Mouse (Mus musculus) embryonic facial prominence, embryonic 15.5 days (tissue): ENCODE measurements around the gene Frmpd2. TPM values are rescaled to one million over a fixed set of nuclear protein-coding genes. Genes with fewer than 3 reads are reported as not detected.

Experiments used
- ATAC-seq: fragments of 200-750 bp; cut with Nextera tagmentation; 2 replicates; pipeline ENCODE4 v1.8.0; 2017; ENCODE audit warnings: low read depth, moderate TSS enrichment; ENCODE audit not compliant: insufficient number of reproducible peaks, low FRiP score, low TSS enrichment
- H3K27ac ChIP-seq: fragments of 300-500 bp; sonication (generic); replicated peaks from 2 replicates; pipeline ENCODE4 v1.5.1; 2015; ENCODE audit warnings: mild to moderate bottlenecking, inconsistent platforms
- H3K27me3 ChIP-seq: fragments of 300-500 bp; sonication (generic); 2 replicates; pipeline ENCODE4 v1.6.1; 2015; ENCODE audit warnings: inconsistent platforms
- H3K36me3 ChIP-seq: fragments of 300-500 bp; sonication (generic); 2 replicates; pipeline ENCODE4 v1.6.1; 2015; ENCODE audit warnings: mild to moderate bottlenecking, inconsistent platforms
- H3K4me1 ChIP-seq: fragments of 300-500 bp; sonication (generic); 2 replicates; pipeline ENCODE4 v1.6.1; 2015; ENCODE audit warnings: inconsistent platforms
- H3K4me2 ChIP-seq: fragments of 300-500 bp; sonication (generic); replicated peaks from 2 replicates; pipeline ENCODE4 v1.6.1; 2015; ENCODE audit warnings: mild to moderate bottlenecking, inconsistent platforms
- H3K4me3 ChIP-seq: fragments of 300-500 bp; sonication (generic); replicated peaks from 2 replicates; pipeline ENCODE4 v1.5.1; 2015; ENCODE audit warnings: mild to moderate bottlenecking, inconsistent platforms
- H3K9ac ChIP-seq: fragments of 300-500 bp; sonication (generic); 2 replicates; pipeline ENCODE4 v1.6.1; 2015; ENCODE audit warnings: inconsistent platforms
- H3K9me3 ChIP-seq: fragments of 300-500 bp; sonication (generic); replicated peaks from 2 replicates; pipeline ENCODE4 v1.6.1; 2016; ENCODE audit warnings: inconsistent platforms
- WGBS: fragments of 180-500 bp; shearing (Covaris S2); methylation state at CpG from one replicate; pipeline ENCODE4 v1.1.7; 2015; 5-methylcytosine and 5-hydroxymethylcytosine counted together
- polyA plus RNA-seq: library from polyadenylated mRNA; unstranded; fragments of >200 nt; fragmentation: Nextera tagmentation; extraction: Ambion mirVana; gene quantifications from 2 replicates; pipeline ENCODE4 v1.2.1, GENCODE M21; 2015

Frmpd2 gene
- polyA plus RNA-seq, 1 experiment from 2014 or later, result 1.1 TPM

GRCm38 (mm10) chr14:33535317-33535716, 63.8 kb downstream of the Frmpd2 start:
- WGBS, result 74% methylated on average over 6 of the region's 6 CpGs
- no peak for ATAC-seq
- no peak overlapping the region for H3K4me3 ChIP-seq
- no peak overlapping the region for H3K4me2 ChIP-seq
- H3K36me3 ChIP-seq, result no peaks in the 10 kb centered on the region
- H3K4me1 ChIP-seq, result no peaks in the 10 kb centered on the region
- no peak overlapping the region for H3K9ac ChIP-seq
- H3K27me3 ChIP-seq, result no peaks in the 10 kb centered on the region
- H3K27ac ChIP-seq, result no peak overlapping the region
- H3K9me3 ChIP-seq, result no peaks in the 10 kb centered on the region

- WGBS, result 81% methylated on average over 7 of the region's 7 CpGs
- Histone ChIP-seq H3K36me3 (no peaks in the 10 kb centered on the region), H3K27ac (no peak overlapping the region), H3K9ac (no peak overlapping the region), H3K4me3 (no peak overlapping the region), H3K4me2 (no peak overlapping the region), H3K9me3 (no peaks in the 10 kb centered on the region), H3K27me3 (no peaks in the 10 kb centered on the region), H3K4me1 (no peaks in the 10 kb centered on the region)
- ATAC-seq, result no peak
These were observed 68.2 kb downstream of the Frmpd2 start for GRCm38 (mm10) chr14:33539559-33540167.

GRCm38 (mm10) chr14:33545565-33546143, 74.2 kb downstream of the Frmpd2 start:
- H3K27me3 ChIP-seq, result no peaks in the 10 kb centered on the region
- WGBS, result 55% methylated on average over 8 of the region's 8 CpGs
- no peak overlapping the region for H3K9ac ChIP-seq
- ATAC-seq, result no peak
- H3K4me1 ChIP-seq, result no peaks in the 10 kb centered on the region
- H3K4me2 ChIP-seq, result no peak overlapping the region
- H3K36me3 ChIP-seq, result no peaks in the 10 kb centered on the region
- no peak overlapping the region for H3K4me3 ChIP-seq
- no peaks in the 10 kb centered on the region for H3K9me3 ChIP-seq
- no peak overlapping the region for H3K27ac ChIP-seq

GRCm38 (mm10) chr14:33548650-33549049, 77.2 kb downstream of the Frmpd2 start:
- H3K4me3 ChIP-seq, result no peak overlapping the region
- no peaks in the 10 kb centered on the region for H3K36me3 ChIP-seq
- H3K27ac ChIP-seq, result no peak overlapping the region
- no peaks in the 10 kb centered on the region for H3K27me3 ChIP-seq
- no peak overlapping the region for H3K9ac ChIP-seq
- H3K4me1 ChIP-seq, result no peaks in the 10 kb centered on the region
- 54% methylated on average over 3 of the region's 3 CpGs for WGBS
- no peak for ATAC-seq
- H3K9me3 ChIP-seq, result no peaks in the 10 kb centered on the region
- H3K4me2 ChIP-seq, result no peak overlapping the region

GRCm38 (mm10) chr14:33549856-33550255, 78.4 kb downstream of the Frmpd2 start:
- WGBS, result 75% methylated on average over 6 of the region's 6 CpGs
- Histone ChIP-seq H3K4me3 (no peak overlapping the region), H3K27me3 (no peaks in the 10 kb centered on the region), H3K4me1 (no peaks in the 10 kb centered on the region), H3K4me2 (no peak overlapping the region), H3K36me3 (no peaks in the 10 kb centered on the region), H3K9me3 (no peaks in the 10 kb centered on the region), H3K27ac (no peak overlapping the region), H3K9ac (no peak overlapping the region)
- no peak for ATAC-seq

GRCm38 (mm10) chr14:33570737-33571136, 99.2 kb downstream of the Frmpd2 start:
- H3K9me3 ChIP-seq, result no peaks in the 10 kb centered on the region
- no peaks in the 10 kb centered on the region for H3K27me3 ChIP-seq
- H3K4me1 ChIP-seq, result no peaks in the 10 kb centered on the region
- H3K27ac ChIP-seq, result no peak overlapping the region
- ATAC-seq, result no peak
- H3K9ac ChIP-seq, result no peak overlapping the region
- no peak overlapping the region for H3K4me2 ChIP-seq
- no peak overlapping the region for H3K4me3 ChIP-seq
- no peaks in the 10 kb centered on the region for H3K36me3 ChIP-seq
- WGBS, result 36% methylated on average over 6 of the region's 6 CpGs

- H3K9ac ChIP-seq, result no peak overlapping the region
- H3K36me3 ChIP-seq, result no peaks in the 10 kb centered on the region
- H3K4me1 ChIP-seq, result no peaks in the 10 kb centered on the region
- 65% methylated on average over 3 of the region's 3 CpGs for WGBS
- no peak overlapping the region for H3K27ac ChIP-seq
- ATAC-seq, result no peak
- no peak overlapping the region for H3K4me3 ChIP-seq
- no peaks in the 10 kb centered on the region for H3K27me3 ChIP-seq
- H3K9me3 ChIP-seq, result no peaks in the 10 kb centered on the region
- H3K4me2 ChIP-seq, result no peak overlapping the region
These were observed 102.1 kb downstream of the Frmpd2 start for GRCm38 (mm10) chr14:33573643-33574042.

- Histone ChIP-seq H3K4me2 (no peak overlapping the region), H3K9me3 (no peaks in the 10 kb centered on the region), H3K9ac (no peak overlapping the region), H3K27me3 (no peaks in the 10 kb centered on the region), H3K36me3 (no peaks in the 10 kb centered on the region), H3K4me1 (no peaks in the 10 kb centered on the region), H3K27ac (no peak overlapping the region), H3K4me3 (no peak overlapping the region)
- no peak for ATAC-seq
- 54% methylated on average over 7 of the region's 7 CpGs for WGBS
These were observed 108.4 kb downstream of the Frmpd2 start for GRCm38 (mm10) chr14:33579771-33580484.

- no peaks in the 10 kb centered on the region for H3K27me3 ChIP-seq
- no peak for ATAC-seq
- H3K36me3 ChIP-seq, result no peaks in the 10 kb centered on the region
- H3K27ac ChIP-seq, result no peak within 1 kb of the TSS
- no peaks in the 10 kb centered on the region for H3K9me3 ChIP-seq
- H3K4me2 ChIP-seq, result no peak within 1 kb of the TSS
- H3K4me1 ChIP-seq, result no peaks in the 10 kb centered on the region
- 60% methylated on average over 14 of the region's 14 CpGs for WGBS
- H3K4me3 ChIP-seq, result no peak within 1 kb of the TSS
- H3K9ac ChIP-seq, result no peak within 1 kb of the TSS
These were observed 117.5 kb downstream of the Frmpd2 start, which contains the start of gene Ptpn20 for GRCm38 (mm10) chr14:33588951-33589350. Gene Ptpn20 (plus strand): TSS chr14:33589207.

GRCm38 (mm10) chr14:33598376-33599130, 127.1 kb downstream of the Frmpd2 start:
- no peaks in the 10 kb centered on the region for H3K36me3 ChIP-seq
- H3K4me1 ChIP-seq, result no peaks in the 10 kb centered on the region
- 89% methylated on average over 9 of the region's 9 CpGs for WGBS
- no peaks in the 10 kb centered on the region for H3K9me3 ChIP-seq
- H3K4me2 ChIP-seq, result no peak overlapping the region
- no peak overlapping the region for H3K4me3 ChIP-seq
- no peak overlapping the region for H3K27ac ChIP-seq
- no peaks in the 10 kb centered on the region for H3K27me3 ChIP-seq
- no peak overlapping the region for H3K9ac ChIP-seq
- ATAC-seq, result no peak

GRCm38 (mm10) chr14:33607431-33607830, 135.9 kb downstream of the Frmpd2 start:
- Histone ChIP-seq H3K36me3 (no peaks in the 10 kb centered on the region), H3K27ac (no peak overlapping the region), H3K27me3 (no peaks in the 10 kb centered on the region), H3K9me3 (no peaks in the 10 kb centered on the region), H3K4me1 (no peaks in the 10 kb centered on the region), H3K4me2 (no peak overlapping the region), H3K4me3 (no peak overlapping the region), H3K9ac (no peak overlapping the region)
- no peak for ATAC-seq
- 63% methylated on average over 10 of the region's 10 CpGs for WGBS
